Mouse (Mus musculus) urinary bladder, adult 18-20 months (tissue): ENCODE measurements around the gene Olfr512.

ENCODE experiments used
- DNase-seq, 2 experiments: peaks; one replicate each; pipeline ENCODE4 v3.0.0; 2022; ENCODE audit warnings: low spot score in 2 of 2, mixed read lengths in 2 of 2

Gene Olfr512

GRCm38 (mm10) chr7:108713020-108713419 lies at the start of gene Olfr512:
Olfr512 (plus strand) TSS chr7:108713320.
- no peak for DNase-seq

DNA sequence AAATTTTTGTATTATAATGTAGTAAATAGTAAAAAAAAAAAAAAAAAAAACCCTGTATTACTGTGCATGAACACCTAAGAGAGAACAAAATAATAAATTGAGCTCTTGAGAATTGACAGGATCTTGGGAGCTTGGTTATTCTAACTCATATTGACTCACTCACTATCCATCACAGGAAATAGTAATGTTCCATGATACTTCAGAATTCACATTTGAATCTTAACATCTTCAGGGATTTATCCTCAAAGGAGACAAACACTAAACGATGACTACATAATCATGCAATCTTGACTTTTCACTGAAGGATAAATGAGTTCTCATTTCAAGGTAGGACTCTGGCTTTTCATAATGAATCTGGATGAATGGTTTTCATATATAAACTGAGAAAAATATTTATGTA lies 47.0 kb upstream of the Olfr512 start, which contains the start of gene Olfr510:
TSS of gene Olfr510 (plus strand) at position 301 of the 400 bp plus-strand sequence.
- no peak for DNase-seq

DNA sequence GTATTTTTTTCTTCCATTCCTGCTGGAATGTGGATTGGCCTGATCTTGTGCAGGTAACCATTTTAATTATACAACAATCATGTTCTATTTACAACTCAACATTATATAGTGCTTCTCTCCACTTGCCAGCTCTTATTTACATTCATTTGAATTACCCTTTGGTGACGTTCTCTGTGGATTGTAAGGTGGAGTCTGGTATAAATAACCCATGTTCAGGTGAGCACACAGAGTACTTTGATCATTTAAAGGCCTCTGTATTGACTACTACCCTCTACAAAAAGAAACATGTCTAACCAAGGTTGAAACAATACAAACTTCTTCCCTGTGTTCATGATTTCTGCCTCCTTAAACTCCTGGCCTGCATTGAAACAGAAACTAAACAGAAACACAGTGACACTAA lies 42.1 kb upstream of the Olfr512 start:
- DNase-seq, result no peak

DNA sequence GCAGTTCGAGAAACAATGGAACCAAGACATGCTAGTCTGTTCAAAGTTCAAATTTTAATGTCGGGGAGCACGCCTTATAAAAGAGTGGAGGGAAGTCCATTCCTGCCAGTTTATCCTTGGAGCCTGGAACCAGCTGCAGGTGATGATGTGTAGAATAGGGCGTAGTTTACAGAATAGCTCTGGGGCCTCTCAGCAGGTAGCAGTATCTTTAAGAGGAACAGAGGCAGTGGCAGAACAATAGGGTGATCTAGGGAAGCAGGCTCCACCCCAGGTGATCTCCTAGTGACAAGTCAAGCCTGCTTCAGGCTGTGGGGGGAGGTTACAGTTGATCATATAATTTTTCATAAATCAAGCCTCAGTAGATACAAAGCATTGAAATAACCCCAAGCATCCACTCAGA lies 34.2 kb upstream of the Olfr512 start:
- DNase-seq, result no peak

GRCm38 (mm10) chr7:108750673-108751072 lies 37.6 kb downstream of the Olfr512 start, which contains the start of gene Olfr513:
Olfr513 (plus strand) TSS chr7:108750973.
- no peak for DNase-seq

DNA sequence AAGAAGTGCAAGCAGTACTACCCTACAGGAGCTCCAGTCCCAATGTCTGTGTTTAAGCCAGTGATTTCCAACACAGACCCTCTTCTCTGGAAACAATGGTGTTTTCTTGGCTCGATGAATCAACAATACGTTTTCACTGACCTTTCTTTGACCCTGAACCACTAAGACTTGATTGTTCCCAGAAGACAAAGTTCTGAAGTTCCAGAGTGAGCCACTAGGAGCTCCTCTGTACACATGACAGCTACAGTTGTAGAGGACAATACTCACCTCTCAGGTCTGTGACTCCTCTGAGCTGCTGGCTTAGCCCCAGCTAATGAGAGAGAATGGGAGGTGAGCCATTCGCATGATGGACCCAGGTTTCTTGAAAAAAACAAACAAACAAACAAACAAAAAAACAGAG lies 47.3 kb downstream of the Olfr512 start:
- DNase-seq, result no peak
